Mouse (Mus musculus) intestine, embryonic 15.5 days (tissue): ENCODE measurements around the gene Mesd. TPM values are rescaled to one million over a fixed set of nuclear protein-coding genes. Genes with fewer than 3 reads are reported as not detected.
"Not testable (repeated sequence)": the region's sequence is repeated elsewhere in the genome, so short reads cannot be mapped to it uniquely, and the experiment has no call there.

ENCODE experiments used
- ATAC-seq: fragments of 200-750 bp; cut with Nextera tagmentation; 2 replicates; pipeline ENCODE4 v1.8.0; 2017; ENCODE audit warnings: moderate TSS enrichment, moderate library complexity
- H3K27ac ChIP-seq: fragments of 300-500 bp; sonication (generic); 2 replicates; pipeline ENCODE4 v1.5.1; 2015; ENCODE audit warnings: mild to moderate bottlenecking, inconsistent platforms
- H3K27me3 ChIP-seq: fragments of 300-500 bp; sonication (generic); replicated peaks from 2 replicates; pipeline ENCODE4 v1.6.1; 2015; ENCODE audit warnings: inconsistent platforms
- H3K36me3 ChIP-seq: fragments of 300-500 bp; sonication (generic); 2 replicates; pipeline ENCODE4 v1.6.1; 2015; ENCODE audit warnings: inconsistent platforms
- H3K4me1 ChIP-seq: fragments of 300-500 bp; sonication (generic); replicated peaks from 2 replicates; pipeline ENCODE4 v1.6.1; 2015; ENCODE audit warnings: inconsistent platforms
- H3K4me2 ChIP-seq: fragments of 300-500 bp; sonication (generic); replicated peaks from 2 replicates; pipeline ENCODE4 v1.6.1; 2015; ENCODE audit warnings: mild to moderate bottlenecking, inconsistent platforms
- H3K4me3 ChIP-seq: fragments of 300-500 bp; sonication (generic); replicated peaks from 2 replicates; pipeline ENCODE4 v1.5.1; 2015; ENCODE audit warnings: inconsistent platforms
- H3K9ac ChIP-seq: fragments of 300-500 bp; sonication (generic); 2 replicates; pipeline ENCODE4 v1.6.1; 2015; ENCODE audit warnings: inconsistent platforms
- H3K9me3 ChIP-seq: fragments of 300-500 bp; sonication (generic); 2 replicates; pipeline ENCODE4 v1.6.1; 2016; ENCODE audit warnings: inconsistent platforms
- WGBS: fragments of 180-500 bp; shearing (Covaris S2); methylation state at CpG from one replicate; pipeline ENCODE4 v1.1.7; 2015; 5-methylcytosine and 5-hydroxymethylcytosine counted together
- polyA plus RNA-seq: library from polyadenylated mRNA; unstranded; fragments of >200 nt; fragmentation: Nextera tagmentation; extraction: Ambion mirVana; gene quantifications from 2 replicates; pipeline ENCODE4 v1.2.1, GENCODE M21; 2015

Gene Mesd
- polyA plus RNA-seq, 1 experiment from 2014 or later, result 108 TPM

DNA sequence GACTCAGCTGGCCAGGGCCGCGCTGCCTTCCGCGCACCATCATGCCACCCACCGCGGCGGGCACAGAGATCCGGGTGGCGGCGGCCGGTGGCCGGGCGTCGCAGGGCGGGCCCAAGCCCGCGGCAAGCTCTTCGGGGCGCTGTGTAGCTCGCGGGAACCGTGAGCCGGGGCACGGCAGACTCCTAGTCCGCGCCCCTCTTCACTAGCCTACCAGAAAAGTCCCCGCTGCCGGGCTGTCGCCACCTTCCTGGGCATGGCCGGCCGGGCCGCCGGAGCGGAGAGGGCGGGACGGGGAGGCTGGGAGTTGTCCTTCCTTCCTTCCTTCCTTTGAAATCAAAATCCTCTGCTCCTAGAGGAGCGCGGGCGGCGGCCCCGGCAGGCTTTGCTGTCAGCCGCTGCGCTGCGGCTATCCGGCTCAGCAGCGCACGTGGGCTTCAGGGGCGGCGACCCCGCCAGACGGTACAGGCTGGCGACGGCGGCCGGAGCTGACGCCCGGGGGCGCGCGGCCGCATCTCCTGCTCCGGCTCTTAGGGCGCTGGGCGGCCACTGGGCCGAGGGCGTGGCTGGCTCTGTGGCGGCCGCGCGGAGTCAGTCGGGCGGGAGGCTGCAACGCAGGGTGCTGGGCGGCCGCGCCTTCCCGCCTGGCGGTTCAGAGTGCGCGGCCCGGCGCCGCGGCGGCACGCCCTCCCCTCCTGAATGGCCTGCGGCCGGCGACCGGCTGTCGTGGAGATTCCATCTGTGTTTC lies 818 bp upstream of the Mesd start:
- H3K4me3 ChIP-seq, result peak overlapping the region; percentile 90
- peak overlapping the region; percentile 94 for H3K9ac ChIP-seq
- H3K4me2 ChIP-seq, result peak overlapping the region; percentile 85
- H3K9me3 ChIP-seq, result no peaks in the 10 kb centered on the region
- ATAC-seq, result peak; percentile 86
- peaks cover 27% of the 10 kb centered on the region for H3K4me1 ChIP-seq
- WGBS, result under 1% methylated on average over 90 of the region's 91 CpGs
- H3K27ac ChIP-seq, result peak overlapping the region; percentile 99
- peaks cover 5% of the 10 kb centered on the region; the same call in 1 of the 2 replicates for H3K36me3 ChIP-seq
- H3K27me3 ChIP-seq, result no peaks in the 10 kb centered on the region

DNA sequence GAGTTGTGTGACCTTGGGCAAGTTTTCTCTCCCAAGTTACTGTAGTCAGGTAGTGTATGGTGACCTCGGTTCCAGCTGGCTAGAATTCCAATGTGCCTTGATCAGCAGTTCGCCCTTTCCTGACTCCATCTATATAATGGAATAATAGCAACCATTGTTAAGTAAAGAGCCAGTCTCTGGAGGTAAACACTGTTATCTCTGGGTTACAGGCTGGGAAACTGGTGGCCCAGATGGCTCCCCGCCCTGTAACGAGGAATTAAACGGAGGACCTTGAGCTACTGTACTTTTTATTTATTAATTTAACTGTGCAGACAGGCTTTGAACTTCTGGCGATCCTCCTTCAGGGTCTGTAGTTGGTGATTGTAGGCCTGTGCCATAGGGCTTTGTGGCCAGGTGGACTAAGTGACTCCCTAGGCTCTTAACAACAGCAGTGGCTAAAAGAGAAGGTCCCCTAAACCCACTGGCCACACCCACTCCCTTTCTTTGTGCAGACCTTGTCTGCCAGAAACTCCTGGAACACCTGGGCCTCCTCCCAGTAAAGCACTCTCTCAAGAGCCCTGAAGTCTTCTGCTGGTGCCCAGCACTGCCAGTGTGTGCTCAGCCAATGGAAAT lies 761 bp downstream of the Mesd start:
- Histone ChIP-seq H3K36me3 (peaks cover 5% of the 10 kb centered on the region; the same call in 1 of the 2 replicates), H3K27ac (peak overlapping the region; percentile 99), H3K9me3 (no peaks in the 10 kb centered on the region), H3K27me3 (no peaks in the 10 kb centered on the region), H3K9ac (peak overlapping the region; percentile 94), H3K4me3 (peak overlapping the region; percentile 90), H3K4me1 (peaks cover 20% of the 10 kb centered on the region), H3K4me2 (peak overlapping the region; percentile 85)
- peak; percentile 52 for ATAC-seq
- 34% methylated on average over 6 of the region's 6 CpGs for WGBS

- WGBS, result 64% methylated on average over 4 of the region's 4 CpGs
- Histone ChIP-seq H3K27ac (peak overlapping the region; percentile 65; the same call in 1 of the 2 replicates), H3K4me3 (no peak overlapping the region), H3K36me3 (peaks cover 5% of the 10 kb centered on the region; the same call in 1 of the 2 replicates), H3K9ac (no peak overlapping the region), H3K27me3 (no peaks in the 10 kb centered on the region), H3K4me1 (peaks cover 18% of the 10 kb centered on the region), H3K4me2 (no peak overlapping the region), H3K9me3 (no peaks in the 10 kb centered on the region)
- no peak for ATAC-seq
Measured at GRCm38 (mm10) chr7:83885835-83886234, 1.6 kb downstream of the Mesd start.

DNA sequence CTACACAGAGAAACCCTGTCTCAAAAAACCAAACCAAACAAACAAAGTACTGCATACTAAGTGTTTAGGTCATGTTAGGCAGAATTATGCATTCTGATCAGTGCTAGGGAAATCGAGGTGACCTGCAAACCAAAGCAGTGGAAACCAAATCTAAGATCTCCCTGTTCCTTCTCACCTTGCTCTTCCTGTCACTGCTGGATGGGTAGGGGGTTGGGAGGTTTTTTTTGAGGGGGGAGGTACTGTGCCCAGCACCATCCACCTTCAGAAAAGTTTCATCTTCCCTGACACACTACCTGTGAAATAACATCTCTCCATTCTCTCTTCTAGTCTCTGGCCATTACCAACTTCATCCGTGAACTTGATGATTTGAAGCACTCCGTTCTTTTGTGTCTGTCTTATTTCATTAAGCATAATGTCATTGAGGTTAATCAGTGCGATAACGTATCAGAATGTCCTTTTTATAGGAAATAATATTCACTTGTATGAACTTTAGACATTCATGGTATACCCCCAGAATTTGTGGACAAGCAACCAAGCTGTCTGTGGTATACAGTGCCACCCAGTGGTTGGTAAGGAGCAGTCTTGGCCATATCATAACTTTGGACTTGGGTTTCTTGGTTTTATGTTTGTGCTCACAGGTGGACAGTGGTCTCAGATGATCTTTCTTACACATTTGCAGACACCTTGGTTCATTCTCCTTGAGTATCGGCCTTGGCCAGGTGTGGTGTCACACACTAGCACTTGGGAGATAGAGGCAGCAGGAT lies 2.3 kb downstream of the Mesd start:
- WGBS, result 91% methylated on average over 6 of the region's 6 CpGs
- no peaks in the 10 kb centered on the region for H3K9me3 ChIP-seq
- H3K4me1 ChIP-seq, result peaks cover 12% of the 10 kb centered on the region
- H3K9ac ChIP-seq, result no peak overlapping the region
- ATAC-seq, result no peak
- H3K4me2 ChIP-seq, result no peak overlapping the region
- H3K36me3 ChIP-seq, result peaks cover 5% of the 10 kb centered on the region; the same call in 1 of the 2 replicates
- H3K27me3 ChIP-seq, result no peaks in the 10 kb centered on the region
- H3K27ac ChIP-seq, result no peak overlapping the region
- no peak overlapping the region for H3K4me3 ChIP-seq

DNA sequence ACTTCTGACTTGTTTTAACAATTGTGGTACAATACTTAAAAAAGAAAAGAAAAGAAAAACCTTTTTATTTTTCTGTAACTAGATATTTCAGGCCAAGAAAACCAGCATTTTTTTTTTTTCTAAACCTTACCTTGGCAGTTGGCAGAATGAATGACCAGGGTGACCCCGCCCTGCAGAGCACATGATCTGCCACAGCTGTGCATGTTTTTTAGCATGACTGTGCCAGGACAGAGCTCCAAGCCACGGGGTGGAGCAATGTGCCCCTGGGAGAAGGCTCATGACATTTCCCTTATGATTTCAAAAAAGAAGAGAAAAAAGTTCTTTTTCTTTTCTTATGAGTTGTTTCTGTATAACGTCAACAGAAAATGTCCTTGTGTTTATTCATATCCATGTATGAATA lies 5.1 kb downstream of the Mesd start:
- Histone ChIP-seq H3K4me1 (peaks cover 7% of the 10 kb centered on the region; the same call in 1 of the 2 replicates), H3K4me3 (no peak overlapping the region), H3K4me2 (no peak overlapping the region), H3K36me3 (no peaks in the 10 kb centered on the region), H3K27me3 (no peaks in the 10 kb centered on the region), H3K9me3 (no peaks in the 10 kb centered on the region), H3K9ac (no peak overlapping the region), H3K27ac (no peak overlapping the region)
- no peak for ATAC-seq
- WGBS, result 62% methylated on average over 3 of the region's 3 CpGs

- not testable (repeated sequence) for H3K27me3 ChIP-seq, ATAC-seq, H3K27ac ChIP-seq, H3K4me3 ChIP-seq, H3K9me3 ChIP-seq, H3K36me3 ChIP-seq, H3K9ac ChIP-seq, H3K4me1 ChIP-seq, H3K4me2 ChIP-seq
- 89% methylated on average over 5 of the region's 5 CpGs for WGBS
Measured at GRCm38 (mm10) chr7:83889946-83890345, 5.7 kb downstream of the Mesd start.

DNA sequence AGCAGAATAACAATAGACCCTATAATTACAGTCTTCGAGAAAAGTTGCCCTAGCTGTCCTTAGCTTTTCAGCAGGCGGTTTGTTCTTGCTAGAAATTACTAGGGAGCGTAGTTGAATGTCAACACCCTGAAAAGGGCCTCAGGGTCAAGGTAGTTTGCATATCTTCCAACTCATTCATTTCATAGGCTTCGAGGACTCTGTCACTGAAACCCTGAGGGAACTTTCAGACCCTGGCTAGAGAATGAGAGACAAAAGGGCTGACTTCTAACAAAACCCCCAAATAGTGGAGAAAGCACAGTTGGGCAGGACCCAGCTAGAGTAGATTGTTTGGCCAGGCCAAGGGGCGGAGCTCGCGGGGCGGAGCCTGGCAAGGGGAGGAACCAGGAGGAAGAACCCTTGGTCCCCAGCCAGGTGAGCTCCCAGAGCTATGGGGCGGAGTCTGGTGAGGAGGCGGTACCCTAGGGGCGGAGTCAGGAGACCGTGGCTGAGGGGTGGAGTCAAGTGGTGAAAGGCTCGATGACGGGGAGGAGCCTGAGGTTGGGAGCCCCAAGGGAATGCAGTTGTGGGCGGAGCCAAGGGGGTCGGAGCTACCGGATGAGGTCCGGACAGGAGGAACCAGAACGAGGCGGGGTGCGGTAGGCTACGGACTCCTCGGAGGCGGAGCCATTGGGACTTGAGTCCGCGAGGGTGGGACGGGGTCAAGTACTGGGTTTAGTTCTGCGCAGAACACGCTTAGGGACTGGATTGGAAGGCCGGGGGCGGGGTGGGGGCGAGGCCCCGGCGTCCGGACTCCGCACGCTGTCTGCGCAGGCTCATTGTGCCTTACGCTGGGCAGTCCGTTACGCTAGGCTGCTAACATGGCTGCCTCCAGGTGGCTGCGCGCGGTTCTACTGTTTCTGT lies 7.4 kb downstream of the Mesd start:
- peak overlapping the region; percentile 64 for H3K9ac ChIP-seq
- peaks cover 7% of the 10 kb centered on the region; the same call in 1 of the 2 replicates for H3K4me1 ChIP-seq
- peak overlapping the region; percentile 91 for H3K27ac ChIP-seq
- peak overlapping the region; percentile 69 for H3K4me3 ChIP-seq
- peak overlapping the region; percentile 67 for H3K4me2 ChIP-seq
- 2% methylated on average over 44 of the region's 44 CpGs for WGBS
- no peaks in the 10 kb centered on the region for H3K27me3 ChIP-seq
- no peaks in the 10 kb centered on the region for H3K9me3 ChIP-seq
- 0 out of 2 replicates have a peak, but pooled peaks cover 6% of the 10 kb centered on the region for H3K36me3 ChIP-seq
- ATAC-seq, result peak; percentile 99

- H3K27me3 ChIP-seq, result no peaks in the 10 kb centered on the region
- WGBS, result 0% methylated on average over 20 of the region's 21 CpGs
- 0 out of 2 replicates have a peak, but pooled peaks cover 6% of the 10 kb centered on the region for H3K36me3 ChIP-seq
- H3K4me1 ChIP-seq, result peaks cover 7% of the 10 kb centered on the region; the same call in 1 of the 2 replicates
- peak overlapping the region; percentile 69 for H3K4me3 ChIP-seq
- ATAC-seq, result no peak; the same call in 1 of the 2 replicates
- H3K9ac ChIP-seq, result peak overlapping the region; percentile 64
- peak overlapping the region; percentile 67 for H3K4me2 ChIP-seq
- no peaks in the 10 kb centered on the region for H3K9me3 ChIP-seq
- H3K27ac ChIP-seq, result peak overlapping the region; percentile 91
Measured at GRCm38 (mm10) chr7:83892333-83892669, 8.0 kb downstream of the Mesd start.

GRCm38 (mm10) chr7:83894348-83894747 lies 10.1 kb downstream of the Mesd start:
- Histone ChIP-seq H3K9me3 (no peaks in the 10 kb centered on the region), H3K4me3 (no peak overlapping the region), H3K36me3 (peaks cover 24% of the 10 kb centered on the region), H3K9ac (no peak overlapping the region), H3K27me3 (no peaks in the 10 kb centered on the region), H3K27ac (no peak overlapping the region), H3K4me2 (no peak overlapping the region), H3K4me1 (peaks cover 7% of the 10 kb centered on the region; the same call in 1 of the 2 replicates)
- ATAC-seq, result no peak
- 91% methylated on average over 1 of the region's 1 CpGs for whole genome bisulfite sequencing

DNA sequence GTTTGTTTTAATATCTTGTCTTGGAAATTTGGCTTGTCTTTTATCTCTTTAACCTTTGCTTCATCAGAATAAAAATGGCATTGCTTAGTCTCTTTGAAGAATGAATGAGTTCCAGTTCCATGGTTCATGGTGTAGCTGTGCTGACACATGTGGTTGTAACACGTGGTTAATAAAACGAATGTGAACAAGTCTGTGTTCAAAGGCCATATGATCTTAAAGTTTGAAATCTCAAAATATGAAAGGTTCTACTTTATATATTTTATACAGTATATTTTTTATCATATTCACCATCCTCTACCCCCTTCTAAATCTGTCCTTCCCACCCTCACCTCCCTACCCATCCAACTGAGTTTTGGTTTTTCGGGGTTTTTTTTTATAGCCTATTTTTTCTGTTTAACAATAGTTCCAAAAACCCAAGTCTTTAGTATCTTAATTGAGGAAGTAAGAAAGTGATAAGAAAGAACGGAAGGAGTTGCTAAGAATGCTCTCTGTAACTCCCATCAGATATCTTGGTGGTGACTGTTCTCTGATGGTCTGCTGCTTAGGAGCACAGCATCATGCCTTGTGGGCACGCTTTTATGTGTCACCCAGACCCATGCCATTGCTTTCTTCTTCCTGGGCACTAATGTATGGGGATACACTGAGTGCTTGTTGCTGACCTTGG lies 11.9 kb downstream of the Mesd start:
- no peak overlapping the region for H3K4me3 ChIP-seq
- ATAC-seq, result no peak
- peaks cover 7% of the 10 kb centered on the region; the same call in 1 of the 2 replicates for H3K4me1 ChIP-seq
- H3K27me3 ChIP-seq, result no peaks in the 10 kb centered on the region
- H3K27ac ChIP-seq, result no peak overlapping the region
- peaks cover 26% of the 10 kb centered on the region for H3K36me3 ChIP-seq
- 90% methylated on average over 5 of the region's 5 CpGs for WGBS
- H3K9ac ChIP-seq, result no peak overlapping the region
- no peaks in the 10 kb centered on the region for H3K9me3 ChIP-seq
- no peak overlapping the region for H3K4me2 ChIP-seq

DNA sequence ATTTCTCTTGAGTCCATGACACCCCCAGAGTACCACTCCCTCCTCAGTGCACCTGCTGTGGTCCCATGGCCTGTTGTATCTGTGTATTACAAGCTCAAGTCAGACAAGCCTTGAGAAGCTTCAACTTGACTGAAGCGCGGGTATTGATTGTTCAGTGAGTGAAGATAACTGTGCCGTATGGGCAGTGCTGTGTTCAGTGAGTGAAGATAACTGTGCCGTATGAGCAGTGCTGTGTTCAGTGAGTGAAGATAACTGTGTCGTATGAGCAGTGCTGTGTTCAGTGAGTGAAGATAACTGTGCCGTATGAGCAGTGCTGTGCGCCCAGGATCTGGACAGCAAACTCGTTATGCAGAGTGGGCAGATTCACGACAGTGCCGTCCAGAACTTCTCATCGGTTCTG lies 14.0 kb downstream of the Mesd start:
- H3K4me1 ChIP-seq, result peaks cover 3% of the 10 kb centered on the region; the same call in 1 of the 2 replicates
- H3K9ac ChIP-seq, result no peak overlapping the region
- no peak for ATAC-seq
- no peaks in the 10 kb centered on the region for H3K27me3 ChIP-seq
- peaks cover 26% of the 10 kb centered on the region for H3K36me3 ChIP-seq
- whole genome bisulfite sequencing, result 86% methylated on average over 11 of the region's 11 CpGs
- no peak overlapping the region for H3K27ac ChIP-seq
- no peak overlapping the region for H3K4me3 ChIP-seq
- no peaks in the 10 kb centered on the region for H3K9me3 ChIP-seq
- no peak overlapping the region for H3K4me2 ChIP-seq
